ENCODE assay signal across 8 mouse cellular contexts in genomic region chr10:78211311-78211710, GRCm38 (mm10). TPM values are rescaled to one million over a fixed set of nuclear protein-coding genes. Genes with fewer than 3 reads are reported as not detected.
A peak's percentile ranks its signal among the peaks of the same experiment; 100 is the strongest.
DNase-seq lines count a peak whose midpoint lies in the region; ATAC-seq and TF ChIP-seq lines count a peak whose summit lies in the region.
"Had no signal": no experiment of that assay in that cellular context is flagged by ENCODE, and none has a peak within 500 bp of the region (broad histone marks: within the 10 kb centered on the region; RNA-seq: fewer than 3 reads in every experiment).

No protein-coding gene starts in this region.

- H3K36me3 ChIP-seq in kidney, adult 2 months (ENCODE audit: control insufficient read depth, insufficient read depth, low read length), result no peaks in the 10 kb centered on the region; the same call in 1 of the 2 replicates
- 0 out of 2 replicates have a peak, but pooled peaks cover under 1% of the 10 kb centered on the region for H3K36me3 ChIP-seq in ES-Bruce4 (ENCODE audit: control insufficient read depth, insufficient read depth, low read length, poor library complexity, severe bottlenecking)
- peaks cover 16% of the 10 kb centered on the region for H3K36me3 ChIP-seq in limb, embryonic 11.5 days (ENCODE audit: control insufficient read depth, insufficient read depth, low read length)

- no peak for TF ChIP-seq EP300 in ES-Bruce4 (IDR thresholded peaks at IDR 0.05; ENCODE audit: insufficient read depth, low read depth, low read length)

- ATAC-seq in limb, embryonic 11.5 days (ENCODE audit: insufficient number of reproducible peaks, low FRiP score, low TSS enrichment, low read depth), result no peak
- no peak for ATAC-seq in monocyte, adult 5-6 weeks (replicated peaks; ENCODE audit: insufficient number of reproducible peaks, low FRiP score, low TSS enrichment, poor library complexity, severe bottlenecking)

- H3K4me3 ChIP-seq in kidney, adult 2 months (ENCODE audit: insufficient read depth, low read depth, low read length), result no peak overlapping the region
- H3K4me3 ChIP-seq in ES-Bruce4 (ENCODE audit: low read depth, low read length), result no peak overlapping the region
- no peak overlapping the region for H3K4me3 ChIP-seq in limb, embryonic 11.5 days (ENCODE audit: low read depth, low read length)

- DNase-seq in kidney, adult 2 months, result peak; percentile 14
- DNase-seq in kidney, adult 11 months, result no peak
- DNase-seq in A20 (ENCODE audit: low read depth, low spot score), result peak; percentile 35
- DNase-seq in limb, embryonic 11.5 days (ENCODE audit: low spot score), result peak; percentile 22
- DNase-seq in adrenal gland, postnatal 36 days, result no peak

- 65% methylated on average over 6 of the region's 6 CpGs for WGBS in kidney, adult 2 months
- WGBS in limb, embryonic 11.5 days, result 71% methylated on average over 6 of the region's 6 CpGs

- no peak overlapping the region for H3K9ac ChIP-seq in ES-Bruce4 (ENCODE audit: low read depth, poor library complexity, severe bottlenecking)
- H3K9ac ChIP-seq in limb, embryonic 11.5 days (ENCODE audit: low read length), result no peak overlapping the region

- TF ChIP-seq POLR2A in kidney, adult 2 months (IDR thresholded peaks at IDR 0.05; ENCODE audit: low read depth, low read length), result no peak
- no peak for TF ChIP-seq POLR2A in ES-Bruce4 (IDR thresholded peaks at IDR 0.05; ENCODE audit: insufficient read depth, low read length)

- no peak overlapping the region for H3K4me2 ChIP-seq in limb, embryonic 11.5 days (ENCODE audit: low read depth, severe bottlenecking)

- peak; percentile 49 for TF ChIP-seq CTCF in kidney, adult 2 months (conservative IDR thresholded peaks at IDR 0.05; ENCODE audit: insufficient read depth, insufficient read length, low read depth, low read length)
- peak; percentile 70 for TF ChIP-seq CTCF in ES-Bruce4 (IDR thresholded peaks at IDR 0.05; ENCODE audit: low read depth, low read length)

- no peaks in the 10 kb centered on the region for H3K9me3 ChIP-seq in ES-Bruce4 (replicated peaks; ENCODE audit: control insufficient read depth, insufficient read depth, low read length, poor library complexity, severe bottlenecking)
- H3K9me3 ChIP-seq in limb, embryonic 11.5 days (ENCODE audit: control insufficient read depth, low read length), result no peaks in the 10 kb centered on the region

- no peak overlapping the region for H3K27ac ChIP-seq in kidney, adult 2 months (ENCODE audit: insufficient read depth, low read depth, low read length)
- no peak overlapping the region for H3K27ac ChIP-seq in ES-Bruce4 (ENCODE audit: insufficient read depth, low read length)
- H3K27ac ChIP-seq in limb, embryonic 11.5 days (replicated peaks; ENCODE audit: low read depth, low read length), result no peak overlapping the region
- H3K27ac ChIP-seq: macrophage had no signal

- H3K4me1 ChIP-seq in kidney, adult 2 months (ENCODE audit: control insufficient read depth, insufficient read depth, low read length), result no peaks in the 10 kb centered on the region
- no peaks in the 10 kb centered on the region for H3K4me1 ChIP-seq in ES-Bruce4 (ENCODE audit: control insufficient read depth, insufficient read depth, low read length)
- no peaks in the 10 kb centered on the region for H3K4me1 ChIP-seq in limb, embryonic 11.5 days (ENCODE audit: control insufficient read depth, insufficient read depth, low read length)

- H3K27me3 ChIP-seq in kidney, adult 2 months (replicated peaks; ENCODE audit: control insufficient read depth, insufficient read depth, low read length), result no peaks in the 10 kb centered on the region
- H3K27me3 ChIP-seq in ES-Bruce4 (ENCODE audit: control insufficient read depth, insufficient read depth, low read length, poor library complexity, severe bottlenecking), result no peaks in the 10 kb centered on the region
- no peaks in the 10 kb centered on the region for H3K27me3 ChIP-seq in limb, embryonic 11.5 days (ENCODE audit: control insufficient read depth, insufficient read depth, low read length)

RNA-seq across cellular contexts. Expression of gene Pwp2, which starts 26.4 kb away (rescaled TPM):
- 7.9 and 8.2 TPM in 2 replicates for polyA plus RNA-seq in kidney, adult 2 months (2012; rRNA removed)
- polyA plus RNA-seq in ES-Bruce4 (2011; ENCODE audit: insufficient read depth, insufficient read length, low read depth, missing spikeins), result 23.3 and 25.4 TPM in 2 replicates
- 23.7 and 26.5 TPM in 2 replicates for polyA plus RNA-seq in limb, embryonic 11.5 days (2014; fragmentation: Nextera tagmentation; extraction: Ambion mirVana)
- total RNA-seq in adrenal gland, postnatal 36 days (2021), result 10 to 100 TPM; 17.9 to 22.8 TPM
- 8.8 to 11.7 TPM (median 9.8 TPM) in 3 replicates for total RNA-seq in monocyte, adult 5-6 weeks (2017)

RNA-seq across cellular contexts. Expression of gene Trappc10, which starts 33.1 kb away (rescaled TPM):
- 45.0 and 57.5 TPM in 2 replicates for polyA plus RNA-seq in kidney, adult 2 months (2012; rRNA removed)
- 20.6 and 22.0 TPM in 2 replicates for polyA plus RNA-seq in ES-Bruce4 (2011; ENCODE audit: insufficient read depth, insufficient read length, low read depth, missing spikeins)
- 12.0 and 14.4 TPM in 2 replicates for polyA plus RNA-seq in limb, embryonic 11.5 days (2014; fragmentation: Nextera tagmentation; extraction: Ambion mirVana)
- 10 to 100 TPM; 50.7 to 53.6 TPM for total RNA-seq in adrenal gland, postnatal 36 days (2021)
- 30.4 to 42.5 TPM (median 37.6 TPM) in 3 replicates for total RNA-seq in monocyte, adult 5-6 weeks (2017)

RNA-seq across cellular contexts. Expression of gene D10Jhu81e, which starts 41.7 kb away (rescaled TPM):
- polyA plus RNA-seq in kidney, adult 2 months (2012; rRNA removed), result 283 and 352 TPM in 2 replicates
- polyA plus RNA-seq in ES-Bruce4 (2011; ENCODE audit: insufficient read depth, insufficient read length, low read depth, missing spikeins), result 16.6 and 23.8 TPM in 2 replicates
- polyA plus RNA-seq in limb, embryonic 11.5 days (2014; fragmentation: Nextera tagmentation; extraction: Ambion mirVana), result 17.4 and 25.9 TPM in 2 replicates
- total RNA-seq in adrenal gland, postnatal 36 days (2021), result 100 to 1,000 TPM; 221 to 288 TPM
- 25.6 to 38.1 TPM (median 29.0 TPM) in 3 replicates for total RNA-seq in monocyte, adult 5-6 weeks (2017)

Comparison
In these comparisons a context has a peak if more than half of its experiments do, and no peak if none do; other contexts are left out.
1. DNase-seq: peak in kidney, adult 2 months (single experiment), A20 (single experiment) and limb, embryonic 11.5 days (single experiment); none in kidney, adult 11 months (single experiment) and adrenal gland, postnatal 36 days (0 of 2).
2. RNA of gene D10Jhu81e, which starts 41.7 kb away (polyA plus RNA-seq): 283 to 352 TPM in kidney, adult 2 months; 17.4 to 25.9 TPM in limb, embryonic 11.5 days and 16.6 to 23.8 TPM in ES-Bruce4; every median in the first group is over 10 times any median in the second.